Mouse (Mus musculus) stomach, embryonic 15.5 days (tissue): ENCODE measurements around the gene Ccdc187. TPM values are rescaled to one million over a fixed set of nuclear protein-coding genes. Genes with fewer than 3 reads are reported as not detected.

ENCODE experiments used
- ATAC-seq: fragments of 200-750 bp; cut with Nextera tagmentation; 2 replicates; pipeline ENCODE4 v1.8.0; 2017; ENCODE audit warnings: low read depth, moderate number of reproducible peaks, moderate TSS enrichment; ENCODE audit not compliant: insufficient read depth, low FRiP score
- H3K27ac ChIP-seq: fragments of 300-500 bp; sonication (generic); 2 replicates; pipeline ENCODE4 v1.5.1; 2015; ENCODE audit warnings: mild to moderate bottlenecking, inconsistent platforms
- H3K27me3 ChIP-seq: fragments of 300-500 bp; sonication (generic); replicated peaks from 2 replicates; pipeline ENCODE4 v1.6.1; 2015; ENCODE audit warnings: inconsistent platforms
- H3K36me3 ChIP-seq: fragments of 300-500 bp; sonication (generic); 2 replicates; pipeline ENCODE4 v1.6.1; 2015; ENCODE audit warnings: inconsistent platforms
- H3K4me1 ChIP-seq: fragments of 300-500 bp; sonication (generic); 2 replicates; pipeline ENCODE4 v1.6.1; 2015; ENCODE audit warnings: inconsistent platforms
- H3K4me2 ChIP-seq: fragments of 300-500 bp; sonication (generic); 2 replicates; pipeline ENCODE4 v1.6.1; 2015; ENCODE audit warnings: mild to moderate bottlenecking, inconsistent platforms
- H3K4me3 ChIP-seq: fragments of 300-500 bp; sonication (generic); replicated peaks from 2 replicates; pipeline ENCODE4 v1.5.1; 2015; ENCODE audit warnings: inconsistent platforms
- H3K9ac ChIP-seq: fragments of 300-500 bp; sonication (generic); 2 replicates; pipeline ENCODE4 v1.6.1; 2015; ENCODE audit warnings: inconsistent platforms
- H3K9me3 ChIP-seq: fragments of 300-500 bp; sonication (generic); 2 replicates; pipeline ENCODE4 v1.6.1; 2016; ENCODE audit warnings: inconsistent platforms
- WGBS: fragments of 180-500 bp; shearing (Covaris S2); methylation state at CpG from one replicate; pipeline ENCODE4 v1.1.7; 2015; 5-methylcytosine and 5-hydroxymethylcytosine counted together
- polyA plus RNA-seq: library from polyadenylated mRNA; unstranded; fragments of >200 nt; fragmentation: Nextera tagmentation; extraction: Ambion mirVana; gene quantifications from 2 replicates; pipeline ENCODE4 v1.2.1, GENCODE M21; 2015

Ccdc187 gene
- 0.57 and 0.61 TPM in 2 replicates for polyA plus RNA-seq

DNA sequence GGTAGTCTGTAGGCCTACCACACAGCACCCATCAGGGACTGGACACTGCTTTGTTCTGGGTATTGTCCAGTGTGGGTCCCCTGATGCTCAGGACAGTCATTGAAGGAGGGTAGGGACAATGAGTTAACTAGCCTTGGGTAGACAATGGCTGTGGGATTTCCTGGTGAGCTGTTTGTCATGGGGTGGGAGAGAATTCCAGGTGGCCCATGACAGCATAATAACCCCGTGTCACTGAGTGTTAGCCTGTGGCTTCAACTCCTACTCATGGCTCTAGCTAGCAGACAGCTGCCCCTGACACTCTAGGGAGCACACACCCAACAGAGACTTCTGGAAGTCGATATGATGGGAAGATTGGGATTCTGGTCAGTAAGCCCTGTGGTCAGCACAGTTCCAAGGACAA is at the start of gene Ccdc187:
Ccdc187 (minus strand) TSS at position 101 of the 400 bp plus-strand sequence.
- H3K9me3 ChIP-seq: no peaks in the 10 kb centered on the region
- no peaks in the 10 kb centered on the region for H3K27me3 ChIP-seq
- no peaks in the 10 kb centered on the region for H3K36me3 ChIP-seq
- ATAC-seq: no peak
- peaks cover 16% of the 10 kb centered on the region for H3K4me1 ChIP-seq
- H3K9ac ChIP-seq: no peak within 1 kb of the TSS
- WGBS: 84% methylated on average over 2 of the region's 2 CpGs
- no peak within 1 kb of the TSS for H3K27ac ChIP-seq
- no peak within 1 kb of the TSS for H3K4me3 ChIP-seq
- no peak within 1 kb of the TSS for H3K4me2 ChIP-seq

DNA sequence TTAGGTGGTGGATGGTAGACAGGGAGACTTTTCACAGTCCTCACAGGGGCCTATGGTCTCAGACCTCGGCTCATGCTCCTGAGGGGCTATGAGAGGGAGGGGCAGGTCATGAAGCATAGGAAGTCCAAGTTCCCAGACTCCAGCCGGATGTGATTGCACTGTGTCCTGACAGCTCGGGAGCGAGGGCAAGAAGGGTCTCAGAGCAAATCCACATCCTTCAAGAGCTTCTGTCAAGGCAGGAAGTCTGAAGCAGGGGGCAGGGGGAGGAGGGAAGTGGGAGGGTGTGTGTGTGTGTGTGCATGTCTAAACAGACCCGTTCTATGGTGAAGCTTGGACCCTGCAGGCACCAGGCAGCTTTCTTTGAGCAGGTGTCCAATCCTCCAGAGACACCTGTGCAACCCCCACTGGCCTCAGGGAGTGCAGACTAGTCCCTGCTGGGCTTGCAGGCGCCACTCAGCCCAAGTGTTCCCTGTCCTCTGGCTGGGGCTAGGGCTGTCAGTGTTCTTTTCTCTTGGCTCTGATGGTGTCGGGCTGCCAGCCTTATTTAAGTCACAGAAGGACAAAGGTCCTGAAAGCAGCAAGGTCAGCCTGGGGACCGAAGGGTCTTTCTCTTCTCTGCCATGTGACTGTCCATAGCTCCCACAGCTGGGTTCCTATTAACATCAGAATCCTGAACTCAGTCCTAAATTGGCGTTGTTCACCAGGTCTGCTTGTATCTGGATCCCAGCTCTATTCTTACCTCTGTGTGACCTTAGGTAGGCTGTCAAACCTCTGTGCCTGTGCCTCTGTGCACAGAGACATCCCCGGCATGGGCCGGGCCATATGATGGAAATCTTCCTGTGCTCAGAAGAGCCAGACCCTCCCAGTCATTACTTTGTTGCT is 48.5 kb upstream of the Ccdc187 start:
- Histone ChIP-seq H3K27me3 (no peaks in the 10 kb centered on the region), H3K4me2 (0 out of 2 replicates have a peak overlapping the region, but pooled peaks have one; percentile 19), H3K9ac (peak overlapping the region; percentile 19; the same call in 1 of the 2 replicates), H3K4me3 (no peak overlapping the region), H3K36me3 (peaks cover 26% of the 10 kb centered on the region), H3K27ac (peak overlapping the region; percentile 81), H3K4me1 (peaks cover 28% of the 10 kb centered on the region), H3K9me3 (no peaks in the 10 kb centered on the region)
- 47% methylated on average over 11 of the region's 11 CpGs for WGBS
- ATAC-seq: peak; percentile 13; the same call in 1 of the 2 replicates

DNA sequence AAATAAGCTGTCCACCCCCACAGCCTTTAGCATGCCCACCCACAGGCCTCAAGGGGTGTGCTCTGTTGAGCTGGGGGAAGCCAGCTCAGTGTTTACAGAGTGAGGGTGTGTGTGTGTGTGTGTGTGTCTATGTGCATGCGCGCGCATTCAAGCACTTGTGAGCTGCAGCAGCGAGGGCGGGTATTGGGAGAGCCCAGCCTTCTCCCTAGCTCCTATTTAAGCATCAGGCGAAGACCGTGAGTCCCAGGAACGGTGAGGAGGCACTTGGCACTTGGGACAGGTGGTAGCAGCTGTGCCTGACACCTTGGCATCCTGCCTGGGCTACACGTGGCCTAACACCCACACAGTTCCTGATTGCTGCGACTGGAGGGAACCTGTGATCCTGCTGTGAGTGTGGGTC is 47.7 kb upstream of the Ccdc187 start:
- 27% methylated on average over 10 of the region's 10 CpGs for WGBS
- Histone ChIP-seq H3K27ac (peak overlapping the region; percentile 81), H3K4me3 (no peak overlapping the region), H3K9me3 (no peaks in the 10 kb centered on the region), H3K9ac (no peak overlapping the region), H3K4me1 (peaks cover 28% of the 10 kb centered on the region), H3K36me3 (peaks cover 22% of the 10 kb centered on the region), H3K27me3 (no peaks in the 10 kb centered on the region), H3K4me2 (0 out of 2 replicates have a peak overlapping the region, but pooled peaks have one; percentile 19)
- peak; percentile 85 for ATAC-seq

DNA sequence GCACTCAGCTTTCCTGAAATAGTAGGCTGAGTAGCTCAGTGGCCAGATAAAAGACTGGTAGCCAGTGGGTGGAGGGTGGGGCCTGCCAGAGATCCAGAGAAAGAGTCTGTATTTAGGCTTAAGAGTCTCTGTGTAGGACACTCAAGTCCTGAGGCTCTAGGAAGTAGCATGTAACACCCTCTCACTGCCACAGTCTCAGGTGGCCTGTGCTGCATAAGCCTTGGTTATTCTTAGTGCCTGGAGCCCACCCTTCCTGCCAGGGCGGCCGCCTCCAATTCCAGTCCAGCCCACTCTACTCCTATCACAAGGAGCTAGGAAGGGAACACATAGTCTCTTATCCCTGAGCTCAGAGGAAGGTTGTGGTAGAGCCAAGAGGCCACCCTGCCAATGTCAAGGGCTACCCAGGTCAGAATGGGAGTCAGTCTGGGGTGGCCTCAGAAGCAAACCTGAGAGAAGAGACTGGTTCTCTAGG is 47.2 kb upstream of the Ccdc187 start:
- Histone ChIP-seq H3K4me3 (no peak overlapping the region), H3K27me3 (no peaks in the 10 kb centered on the region), H3K36me3 (peaks cover 18% of the 10 kb centered on the region), H3K4me2 (no peak overlapping the region), H3K9me3 (no peaks in the 10 kb centered on the region), H3K9ac (no peak overlapping the region), H3K4me1 (peaks cover 28% of the 10 kb centered on the region), H3K27ac (peak overlapping the region; percentile 81)
- peak; percentile 27 for ATAC-seq
- 71% methylated on average over 2 of the region's 2 CpGs for WGBS

DNA sequence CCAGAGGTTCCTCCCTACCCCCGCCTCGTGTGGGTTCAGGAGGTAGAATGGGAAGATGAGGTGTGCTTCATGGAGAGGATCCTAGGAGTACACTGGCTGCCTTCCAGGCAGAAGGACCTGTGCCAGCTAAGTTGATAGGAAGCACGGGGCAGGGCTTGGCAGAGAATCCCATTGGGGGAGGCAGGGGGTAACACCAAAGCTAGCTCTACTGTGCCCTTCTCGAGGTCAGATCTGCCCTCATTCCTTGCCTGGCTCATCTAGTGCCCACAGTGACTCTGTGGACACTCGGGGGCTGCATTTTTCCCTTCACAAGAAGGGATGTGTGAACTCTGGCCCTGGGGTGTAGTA is 44.8 kb upstream of the Ccdc187 start:
- peaks cover 4% of the 10 kb centered on the region; the same call in 1 of the 2 replicates for H3K36me3 ChIP-seq
- H3K4me3 ChIP-seq: no peak overlapping the region
- H3K4me2 ChIP-seq: no peak overlapping the region
- peaks cover 28% of the 10 kb centered on the region for H3K4me1 ChIP-seq
- ATAC-seq: no peak
- no peak overlapping the region for H3K9ac ChIP-seq
- no peaks in the 10 kb centered on the region for H3K9me3 ChIP-seq
- no peak overlapping the region for H3K27ac ChIP-seq
- no peaks in the 10 kb centered on the region for H3K27me3 ChIP-seq
- 84% methylated on average over 5 of the region's 5 CpGs for WGBS

DNA sequence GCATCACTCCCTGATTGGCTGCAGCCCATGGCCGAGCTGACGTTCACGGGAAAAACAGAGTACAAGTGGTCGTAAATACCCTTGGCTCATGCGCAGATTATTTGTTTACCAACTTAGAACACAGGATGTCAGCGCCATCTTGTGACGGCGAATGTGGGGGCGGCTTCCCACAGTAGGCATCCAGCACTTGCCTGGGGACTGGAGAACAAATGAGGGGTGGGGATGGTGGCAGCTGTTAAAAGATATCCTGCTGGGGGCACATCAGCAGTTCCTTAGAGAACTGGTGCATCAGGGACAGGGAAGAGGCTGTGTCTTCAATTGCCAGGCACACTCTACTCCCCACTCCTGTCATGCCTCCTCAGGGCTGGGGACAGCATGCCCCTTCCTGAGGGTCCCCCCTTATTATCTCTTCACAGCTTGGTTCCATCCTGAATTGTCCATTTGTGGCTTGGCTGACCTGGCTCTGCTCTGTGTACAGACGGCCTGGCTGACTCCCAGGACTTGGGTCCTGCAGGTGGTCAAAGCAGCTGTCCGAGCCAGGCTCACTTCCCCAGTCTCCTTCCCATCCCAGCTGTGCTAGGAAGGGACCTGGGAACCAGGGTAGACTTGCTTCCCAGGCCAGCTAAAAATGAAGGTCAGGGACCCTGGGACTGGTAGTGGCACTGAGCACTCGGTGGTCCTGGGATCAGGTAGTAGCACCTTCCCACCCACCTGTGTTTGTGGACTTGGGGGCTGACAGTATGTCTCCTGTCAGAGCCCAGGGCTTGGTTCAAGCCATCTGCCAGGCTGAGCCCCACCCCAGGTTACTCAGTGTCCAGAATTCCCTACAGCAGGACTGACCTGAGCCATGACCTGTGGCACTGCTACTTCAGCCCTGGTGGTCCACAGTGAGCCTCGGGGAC is 44.2 kb upstream of the Ccdc187 start:
- WGBS: 82% methylated on average over 9 of the region's 13 CpGs
- Histone ChIP-seq H3K36me3 (no peaks in the 10 kb centered on the region; the same call in 1 of the 2 replicates), H3K27me3 (no peaks in the 10 kb centered on the region), H3K4me3 (no peak overlapping the region), H3K4me1 (peaks cover 26% of the 10 kb centered on the region), H3K27ac (no peak overlapping the region), H3K9ac (no peak overlapping the region), H3K9me3 (no peaks in the 10 kb centered on the region), H3K4me2 (no peak overlapping the region)
- ATAC-seq: no peak

DNA sequence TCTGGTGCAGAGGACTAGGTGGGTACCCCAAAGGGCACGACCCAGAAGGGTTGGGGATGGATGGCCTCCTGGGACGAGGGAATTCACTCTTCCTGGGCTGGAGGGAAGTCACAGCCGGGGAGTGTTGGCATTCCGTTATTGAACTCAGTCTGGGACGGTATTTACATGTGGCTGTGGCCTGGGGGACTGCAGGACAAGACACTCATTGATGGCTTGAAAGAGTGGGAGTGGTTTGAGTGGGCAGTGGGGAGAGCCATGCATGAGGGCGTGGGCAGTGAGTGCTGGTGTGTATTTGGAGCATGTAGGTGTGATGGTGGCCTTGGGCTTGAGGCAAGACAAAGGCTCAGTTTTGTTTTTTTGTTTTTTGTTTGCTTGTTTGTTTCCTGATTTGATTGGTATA is 36.3 kb upstream of the Ccdc187 start:
- WGBS: 77% methylated on average over 6 of the region's 6 CpGs
- Histone ChIP-seq H3K27ac (no peak overlapping the region), H3K4me2 (no peak overlapping the region), H3K36me3 (peaks cover 25% of the 10 kb centered on the region), H3K9me3 (no peaks in the 10 kb centered on the region), H3K27me3 (no peaks in the 10 kb centered on the region), H3K4me3 (no peak overlapping the region), H3K4me1 (no peaks in the 10 kb centered on the region), H3K9ac (no peak overlapping the region)
- no peak for ATAC-seq

DNA sequence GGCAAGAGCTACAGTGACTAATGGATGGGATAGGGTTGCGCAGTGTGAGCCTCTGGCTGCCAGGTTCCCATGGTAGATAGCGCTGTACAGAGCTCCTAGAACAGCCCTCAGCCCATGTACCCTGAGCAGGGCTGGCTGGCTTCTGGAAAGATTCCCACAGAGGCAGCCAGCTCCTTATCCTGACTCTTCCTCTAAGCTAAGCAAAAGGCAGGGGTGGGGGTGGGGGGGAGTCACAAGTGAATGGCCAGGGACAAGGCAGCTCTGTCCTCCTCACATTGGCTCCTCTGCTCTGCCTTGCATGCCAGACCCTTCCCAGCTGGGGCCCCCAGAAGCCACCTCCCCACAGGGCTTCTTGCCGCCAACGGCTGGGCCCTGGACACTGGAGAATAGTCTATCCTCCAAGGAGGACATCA is 35.7 kb upstream of the Ccdc187 start:
- H3K27ac ChIP-seq: no peak overlapping the region
- H3K36me3 ChIP-seq: peaks cover 27% of the 10 kb centered on the region
- H3K4me3 ChIP-seq: no peak overlapping the region
- ATAC-seq: no peak
- H3K9ac ChIP-seq: no peak overlapping the region
- no peaks in the 10 kb centered on the region for H3K4me1 ChIP-seq
- no peak overlapping the region for H3K4me2 ChIP-seq
- 90% methylated on average over 4 of the region's 4 CpGs for WGBS
- no peaks in the 10 kb centered on the region for H3K27me3 ChIP-seq
- no peaks in the 10 kb centered on the region for H3K9me3 ChIP-seq

DNA sequence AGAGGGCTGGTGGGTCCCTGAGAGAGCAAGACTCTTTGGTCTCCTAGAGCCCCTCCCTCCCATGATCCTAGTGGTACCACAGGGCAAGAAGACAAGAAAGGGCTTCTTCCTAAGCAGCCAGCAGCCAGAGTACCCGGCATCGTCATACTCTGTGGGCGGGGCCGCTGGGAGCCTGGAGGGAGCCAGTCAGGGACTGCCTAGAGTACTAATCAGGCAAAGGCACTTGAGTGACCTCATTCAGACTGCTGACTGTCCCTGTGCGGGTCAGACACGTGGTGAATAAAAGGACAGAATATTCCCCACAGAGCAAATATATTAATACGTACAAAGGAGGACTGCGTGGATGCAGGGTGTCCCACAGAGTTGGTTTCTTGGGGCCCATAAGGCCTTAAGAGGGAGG is 35.0 kb upstream of the Ccdc187 start:
- H3K27ac ChIP-seq: no peak overlapping the region

DNA sequence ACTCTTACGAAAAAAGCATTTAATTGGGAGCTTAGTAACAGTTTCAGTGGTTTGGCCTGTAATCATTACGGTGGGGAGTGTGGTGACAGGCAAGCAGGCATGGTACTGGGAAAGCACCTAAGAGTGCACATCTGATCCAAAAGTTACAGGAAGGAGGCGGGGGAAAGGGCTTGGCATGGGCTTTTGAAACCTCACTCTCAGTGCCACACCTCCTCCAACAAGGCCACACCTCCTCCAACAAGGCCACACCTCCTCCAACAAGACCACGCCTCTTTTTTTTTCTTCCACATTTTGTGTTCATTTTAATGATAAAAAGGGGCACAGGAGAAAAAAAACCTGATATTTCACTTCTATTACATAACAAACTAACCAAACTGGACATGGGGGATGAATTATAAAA is 33.5 kb upstream of the Ccdc187 start:
- ATAC-seq: no peak
- Histone ChIP-seq H3K4me3 (no peak overlapping the region), H3K27me3 (no peaks in the 10 kb centered on the region), H3K27ac (no peak overlapping the region), H3K36me3 (peaks cover 28% of the 10 kb centered on the region), H3K9ac (no peak overlapping the region), H3K9me3 (no peaks in the 10 kb centered on the region), H3K4me2 (no peak overlapping the region), H3K4me1 (no peaks in the 10 kb centered on the region)
- WGBS: 83% methylated on average over 4 of the region's 4 CpGs

More for the DNA sequence above, 35.0 kb upstream of the Ccdc187 start:
- Histone ChIP-seq H3K9me3 (no peaks in the 10 kb centered on the region), H3K36me3 (peaks cover 28% of the 10 kb centered on the region), H3K9ac (no peak overlapping the region), H3K4me3 (no peak overlapping the region), H3K27me3 (no peaks in the 10 kb centered on the region), H3K4me1 (no peaks in the 10 kb centered on the region), H3K4me2 (no peak overlapping the region)
- WGBS: 74% methylated on average over 8 of the region's 8 CpGs
- no peak; the same call in 1 of the 2 replicates for ATAC-seq

DNA sequence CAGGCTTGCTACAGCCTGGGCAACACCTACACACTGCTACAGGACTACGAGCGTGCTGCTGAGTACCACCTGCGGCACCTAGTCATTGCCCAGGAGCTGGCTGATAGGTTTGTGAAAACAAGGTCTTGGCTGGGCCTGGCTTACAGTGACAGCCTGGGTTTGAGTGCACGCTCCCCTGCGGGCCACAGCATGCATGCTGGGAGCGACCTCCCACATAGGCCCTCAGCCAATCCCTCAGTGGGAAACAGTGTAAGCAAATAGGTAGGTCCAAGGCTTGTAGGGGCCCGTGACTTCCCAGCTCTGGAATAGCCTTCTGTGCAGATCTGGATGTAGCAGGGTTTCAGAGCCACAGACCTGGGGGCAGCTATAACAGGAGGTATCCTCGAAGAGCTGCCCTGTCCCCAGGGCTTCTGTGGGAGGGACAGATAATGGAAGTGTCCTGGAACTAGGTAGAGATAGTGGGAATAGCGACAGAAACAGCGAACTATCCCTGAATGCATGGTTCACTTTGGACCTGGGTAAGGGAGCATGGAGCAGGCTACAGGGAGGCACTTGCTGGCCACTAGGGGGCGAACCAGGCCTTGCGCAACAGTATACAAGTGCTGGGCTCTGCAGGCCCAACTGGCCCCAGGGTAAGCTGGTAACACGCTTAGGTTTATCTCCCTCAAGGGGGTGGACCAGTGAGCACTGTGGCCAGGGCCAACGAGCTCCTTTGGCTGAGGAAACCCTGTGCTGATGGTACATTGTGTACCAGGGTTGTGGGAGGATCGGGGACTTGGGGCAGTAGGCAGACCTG is 31.2 kb upstream of the Ccdc187 start:
- Histone ChIP-seq H3K27me3 (no peaks in the 10 kb centered on the region), H3K4me2 (no peak overlapping the region), H3K4me3 (no peak overlapping the region), H3K9me3 (no peaks in the 10 kb centered on the region), H3K27ac (no peak overlapping the region), H3K4me1 (no peaks in the 10 kb centered on the region), H3K36me3 (peaks cover 23% of the 10 kb centered on the region), H3K9ac (no peak overlapping the region)
- peak; percentile 82 for ATAC-seq
- 64% methylated on average over 15 of the region's 15 CpGs for WGBS
